Mouse (Mus musculus): ENCODE measurements at regions not wholly inside any gene's neighbourhood (a gene's known extent, or its start where the extent isn't known, plus 50 kb on each side); places are given as distances from the start of the nearest gene placed in this dataset.

GRCm38 (mm10) chr4:33554606-33555005, 244.5 kb downstream of the Rngtt start:
- TF ChIP-seq POLR2A (IDR thresholded peaks at IDR 0.05; ENCODE audit: insufficient read depth, low read length), result no peak
- TF ChIP-seq CTCF (IDR thresholded peaks at IDR 0.05; ENCODE audit: low read depth, low read length), result no peak
- no peak for TF ChIP-seq EP300 (IDR thresholded peaks at IDR 0.05; ENCODE audit: insufficient read depth, low read depth, low read length)
